Mouse (Mus musculus) B cell, adult 2 months (primary cell): ENCODE data around the gene Kcna10.

ENCODE experiments used
- DNase-seq, 2 experiments: peaks; one replicate each; pipeline ENCODE4 v3.0.0; 2022

The Kcna10 gene

DNA sequence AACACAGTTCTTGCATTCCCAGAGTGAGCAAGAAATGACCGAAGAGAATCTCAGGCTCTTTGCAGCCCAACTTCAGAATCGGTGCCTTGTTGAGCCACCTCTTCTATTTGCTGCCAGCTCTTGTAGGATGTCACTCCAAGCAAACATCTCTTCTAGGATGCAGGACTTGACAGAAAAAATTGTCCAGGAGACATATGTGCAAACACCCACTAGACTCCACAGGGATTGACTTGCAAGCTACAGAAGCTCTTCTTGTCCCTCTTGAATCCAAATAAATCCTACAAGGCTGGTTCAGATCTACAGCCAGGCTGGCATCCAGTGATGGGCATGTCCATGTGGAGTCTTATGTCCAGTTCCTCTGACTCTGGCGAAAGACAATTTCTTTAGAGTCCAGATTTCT, 21.6 kb downstream of the Kcna10 start:
- no peak for DNase-seq

DNA sequence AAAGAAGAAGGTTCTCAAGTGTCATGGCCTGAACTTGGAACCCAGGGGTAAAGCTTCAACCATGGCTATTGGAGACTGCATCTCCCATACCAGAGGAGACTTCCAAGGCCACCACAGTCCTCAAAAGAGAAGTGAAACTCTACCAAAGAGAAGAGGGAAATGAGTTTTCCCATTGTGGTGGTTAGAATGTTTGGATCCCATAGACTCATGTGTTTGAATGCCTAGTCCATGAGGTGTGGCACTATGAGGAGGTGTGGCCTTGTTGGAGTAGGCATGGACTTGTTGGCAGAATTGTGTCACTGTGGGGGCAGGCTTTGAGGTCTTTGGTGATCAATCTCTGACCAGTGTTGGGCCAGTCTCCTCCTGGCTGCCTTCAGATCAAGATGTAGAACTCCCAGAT, 22.3 kb downstream of the Kcna10 start:
- DNase-seq: peak in 1 of 2 experiments; percentile 1

DNA sequence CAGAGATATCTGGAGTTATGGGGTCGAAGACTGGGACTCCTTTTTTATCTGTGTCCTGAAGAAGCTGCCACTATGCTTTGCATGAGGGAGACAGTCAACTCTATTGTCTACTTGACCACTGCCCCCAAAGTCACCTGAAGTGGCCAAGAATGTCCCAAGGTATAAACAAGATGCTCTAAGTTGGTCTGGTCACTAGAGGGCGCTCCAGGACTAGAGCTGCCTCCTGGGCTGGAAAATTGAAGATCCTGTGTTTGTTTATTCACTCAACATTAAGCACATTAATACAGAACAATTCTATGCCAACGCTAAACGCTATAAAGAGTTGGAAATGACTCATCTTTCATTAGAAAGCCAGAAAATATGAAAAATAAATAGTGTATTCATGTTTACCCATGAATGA, 23.1 kb downstream of the Kcna10 start:
- peak; percentile 75 for DNase-seq

DNA sequence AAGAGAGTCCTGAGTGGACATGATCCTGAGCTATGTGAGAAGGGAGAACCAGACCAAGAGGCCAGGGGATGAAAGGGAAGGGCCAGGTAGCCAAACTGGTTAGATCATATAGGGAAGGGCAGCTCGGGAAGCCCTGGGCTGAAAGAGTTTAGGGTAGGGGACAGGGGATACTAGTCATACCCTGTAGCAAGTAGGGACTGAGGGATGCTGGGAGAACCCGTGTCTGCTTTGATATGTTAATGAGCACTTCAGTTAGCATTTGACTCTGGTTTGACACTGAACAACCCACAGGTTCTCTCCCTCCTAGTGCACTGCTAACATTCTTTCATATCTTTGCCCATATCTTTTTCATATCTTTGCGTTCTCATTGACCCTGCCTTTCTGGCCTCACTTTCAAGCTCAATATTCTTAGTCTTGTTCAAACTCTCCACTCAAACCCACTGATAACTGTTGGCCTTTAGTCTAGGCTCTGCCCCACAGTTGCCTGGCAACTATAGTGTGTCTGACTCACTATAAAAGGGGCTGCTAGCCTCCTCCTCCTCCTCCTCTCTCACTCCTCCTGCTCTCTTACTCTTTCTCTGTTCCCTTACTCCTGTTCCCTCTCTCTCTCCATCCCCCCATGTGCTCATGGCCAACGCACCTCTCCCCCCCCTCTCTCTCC, 23.8 kb downstream of the Kcna10 start:
- no peak for DNase-seq

DNA sequence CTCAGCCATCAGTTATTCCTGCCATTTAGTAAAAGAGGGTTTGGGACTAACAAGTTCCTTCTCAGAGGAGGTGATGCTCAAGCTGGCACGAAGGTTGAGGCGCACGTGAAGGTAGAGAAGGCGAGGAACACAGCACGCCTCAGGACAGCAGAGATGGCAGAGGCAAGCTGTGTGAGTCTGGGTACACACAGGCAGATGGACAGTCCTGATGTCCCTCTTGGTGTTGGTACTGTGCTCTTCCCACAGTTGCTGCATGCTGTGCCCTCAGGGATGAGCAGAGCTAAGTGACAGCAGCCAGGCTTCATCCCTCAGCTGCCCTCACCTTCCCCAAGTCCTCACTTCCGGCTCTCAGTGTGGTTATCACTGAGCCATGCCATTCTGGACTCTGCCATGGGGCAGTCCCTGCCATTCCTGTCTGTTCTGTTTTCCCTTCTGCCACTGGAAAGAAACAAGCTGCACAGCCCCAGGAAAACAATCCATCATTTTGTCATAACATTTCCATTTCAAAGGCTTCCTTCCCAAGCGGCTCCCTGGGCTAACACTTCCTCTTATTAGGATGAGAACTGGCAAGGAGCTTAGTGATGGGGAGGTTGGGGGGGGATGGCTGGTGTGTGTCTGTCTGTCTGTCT, 24.9 kb downstream of the Kcna10 start:
- DNase-seq: no peak

DNA sequence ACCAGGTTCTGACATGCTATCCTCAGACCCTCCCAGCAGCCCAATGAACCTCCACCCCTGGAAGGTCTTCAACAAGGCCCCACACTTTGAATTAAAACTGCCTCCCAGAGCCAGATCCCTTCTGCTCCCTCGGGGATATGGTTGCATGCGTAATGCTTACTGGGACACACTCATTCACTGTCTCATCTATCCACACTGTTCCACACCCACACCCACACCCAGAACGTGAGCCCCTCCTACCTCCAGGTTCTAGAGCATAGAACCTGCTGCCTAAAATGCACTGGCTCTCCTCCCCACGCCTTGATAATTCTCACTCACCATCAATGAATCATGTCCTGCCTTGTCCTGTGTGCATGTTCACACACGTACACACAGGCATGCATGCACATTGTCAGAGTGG, 31.8 kb downstream of the Kcna10 start:
- no peak for DNase-seq

DNA sequence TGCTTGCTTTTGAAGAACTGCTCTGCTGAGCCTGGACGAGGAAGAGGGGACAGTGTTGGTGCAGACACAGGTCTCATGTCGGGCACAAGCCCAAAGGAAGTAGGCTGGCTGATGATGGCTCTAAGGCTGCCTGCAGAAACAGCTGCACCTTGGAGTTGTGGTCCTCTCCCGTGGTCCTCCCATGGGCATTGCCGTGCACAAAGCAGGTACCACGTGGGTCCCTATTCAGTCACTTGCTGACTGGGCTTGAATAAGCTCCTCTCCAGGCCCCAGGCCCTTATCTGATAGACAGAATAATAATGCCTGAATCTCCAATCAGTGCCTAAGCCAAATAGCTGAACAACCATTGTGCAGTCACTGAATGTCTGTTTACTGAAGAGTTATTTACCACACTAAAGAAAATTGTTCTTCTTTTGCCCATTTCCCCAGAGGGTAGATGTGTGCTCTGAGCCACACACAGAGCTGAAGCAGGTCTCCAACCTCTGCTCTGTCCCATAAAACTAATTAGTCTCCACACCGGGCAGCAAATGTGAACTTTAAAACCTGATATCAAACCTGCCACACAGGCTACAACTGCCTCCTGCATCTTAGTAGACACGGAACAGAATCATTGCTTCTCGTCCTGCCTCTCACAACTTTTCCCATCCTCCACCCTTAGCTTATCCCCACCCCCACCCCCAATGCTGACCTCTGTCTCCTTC, 33.7 kb downstream of the Kcna10 start:
- no peak for DNase-seq

DNA sequence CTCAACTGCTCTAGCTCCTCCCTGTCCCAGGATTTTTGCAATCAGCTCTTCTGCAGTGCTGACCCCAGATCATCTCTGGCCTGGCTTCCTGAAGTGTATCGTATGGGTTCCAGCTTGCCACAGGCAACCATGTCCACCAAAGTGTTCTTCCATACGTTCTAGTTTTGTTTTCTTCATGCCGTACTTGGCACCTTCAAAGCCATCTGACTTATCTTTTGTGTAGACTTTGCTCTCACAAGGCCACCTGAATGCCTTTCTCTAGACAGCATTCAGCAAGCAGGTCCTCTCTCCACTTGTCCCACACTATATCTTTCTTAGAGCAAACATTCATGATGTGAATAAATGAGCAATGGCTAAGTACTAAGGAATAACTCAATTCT, 34.2 kb downstream of the Kcna10 start:
- DNase-seq: no peak

DNA sequence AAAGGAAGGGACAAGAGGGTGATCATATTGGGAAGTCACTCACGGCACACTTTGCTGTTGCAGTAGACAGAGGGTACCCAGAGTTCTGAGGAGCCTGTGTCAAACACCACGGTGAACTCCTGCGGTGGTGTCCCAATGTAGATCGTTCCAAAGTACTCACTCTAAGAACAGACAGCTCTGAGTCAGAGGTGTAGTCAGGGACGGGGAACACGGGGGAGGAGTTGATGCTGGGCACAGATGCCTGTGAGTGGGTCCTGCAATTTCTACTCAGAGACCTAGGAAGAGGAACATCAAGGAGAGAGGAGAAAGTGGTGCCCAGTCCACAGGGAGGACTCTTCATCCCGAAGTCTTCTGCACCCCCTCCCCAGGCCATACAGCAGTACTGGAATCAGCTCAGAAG, 35.7 kb downstream of the Kcna10 start:
- no peak for DNase-seq

DNA sequence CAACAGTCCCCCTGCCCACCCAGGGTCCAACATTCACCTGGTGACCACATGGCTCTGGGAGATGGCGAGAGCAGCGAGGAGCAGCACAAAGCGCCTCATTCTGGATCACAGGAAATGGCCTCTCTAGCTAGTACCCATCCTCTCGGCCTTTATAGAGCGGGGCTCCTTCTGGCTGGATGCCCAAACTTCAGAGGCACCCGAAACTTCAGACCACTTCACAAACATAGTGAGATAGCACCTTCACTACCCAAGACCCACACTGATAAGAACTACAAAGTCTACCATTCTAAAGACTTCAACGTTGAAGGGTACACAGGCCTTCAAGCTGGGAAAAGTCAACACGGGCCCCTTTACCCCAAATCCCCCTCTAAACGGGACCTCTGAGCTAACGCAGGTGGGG, 38.8 kb downstream of the Kcna10 start, which contains the start of gene Cym:
Cym (minus strand) TSS at position 125 of the 400 bp plus-strand sequence.
- DNase-seq: no peak

DNA sequence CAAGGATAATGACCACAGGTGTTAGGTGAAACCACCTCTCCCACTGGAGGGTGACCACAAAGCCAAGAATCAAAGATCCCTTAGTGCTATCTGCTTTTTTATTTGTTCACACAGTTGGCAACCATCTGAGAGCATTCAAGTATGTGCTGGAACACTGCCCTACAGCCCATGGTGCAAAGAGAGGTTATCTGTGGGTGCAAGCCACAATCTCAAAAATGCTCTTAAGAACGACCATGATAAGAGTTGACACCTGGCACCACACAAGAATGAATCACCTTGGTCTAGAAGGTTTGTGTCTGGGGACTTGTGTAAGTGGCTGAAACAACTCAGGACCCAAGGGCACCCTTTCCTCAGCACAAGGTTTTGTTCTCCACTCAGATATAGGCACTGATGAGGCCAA, 40.4 kb downstream of the Kcna10 start:
- no peak for DNase-seq

DNA sequence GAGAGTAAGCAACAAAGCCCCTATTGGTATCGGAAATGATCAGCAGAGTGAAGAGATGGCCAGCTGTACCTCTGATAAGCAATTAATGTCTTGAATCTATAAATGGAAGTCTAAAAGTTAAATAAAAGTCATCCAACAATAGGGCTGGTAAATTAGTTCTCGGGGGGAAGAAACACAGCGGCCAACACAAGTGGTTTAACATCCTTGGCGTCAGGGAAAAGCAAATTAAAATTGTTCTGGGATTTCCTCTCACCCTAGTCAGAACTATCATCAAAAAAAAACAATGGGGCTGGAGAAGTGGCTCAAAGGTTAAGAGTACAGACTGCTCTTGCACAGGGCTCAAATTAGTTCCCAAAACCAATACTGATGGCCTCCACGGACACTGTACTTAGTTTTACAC, 43.0 kb downstream of the Kcna10 start:
- DNase-seq: no peak

DNA sequence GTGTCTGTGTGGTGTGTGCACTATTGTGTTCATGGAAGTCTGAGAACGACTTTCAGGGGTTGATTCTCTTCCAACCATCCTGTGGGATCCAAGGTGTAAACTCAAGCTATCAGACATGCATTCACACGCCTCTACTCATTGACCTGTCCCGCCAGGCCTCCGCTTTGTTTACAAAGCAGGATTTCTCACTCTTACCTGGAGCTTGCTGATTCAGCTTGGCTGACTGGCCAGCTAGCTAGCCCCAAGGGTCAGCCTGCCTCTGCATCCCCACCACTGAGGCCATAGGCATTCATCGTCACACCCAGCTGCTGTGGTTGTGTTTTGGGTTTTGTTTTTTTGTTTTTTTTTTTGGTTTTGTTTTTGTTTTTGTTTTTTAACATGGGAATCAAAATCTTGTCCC, 46.4 kb downstream of the Kcna10 start:
- no peak for DNase-seq

DNA sequence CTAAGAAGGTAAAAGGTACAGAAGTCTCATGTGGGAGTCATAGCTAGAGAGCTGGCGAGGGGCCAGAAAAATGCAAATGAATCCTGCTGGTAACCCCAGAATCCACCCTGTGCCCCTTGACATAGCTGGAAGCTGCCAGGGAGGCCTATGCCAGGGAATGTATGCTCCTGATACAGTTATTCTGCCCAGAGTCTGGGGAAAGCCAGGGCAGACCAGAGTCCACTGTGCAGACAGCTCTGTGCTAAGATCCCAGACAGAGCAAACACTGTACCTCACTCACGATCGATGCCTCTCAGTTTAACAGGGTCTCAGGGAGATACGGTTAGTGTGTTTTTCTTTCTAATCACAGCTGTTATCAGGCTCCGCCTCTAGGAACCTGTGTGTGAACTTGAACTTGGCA, 47.0 kb downstream of the Kcna10 start:
- DNase-seq: no peak

DNA sequence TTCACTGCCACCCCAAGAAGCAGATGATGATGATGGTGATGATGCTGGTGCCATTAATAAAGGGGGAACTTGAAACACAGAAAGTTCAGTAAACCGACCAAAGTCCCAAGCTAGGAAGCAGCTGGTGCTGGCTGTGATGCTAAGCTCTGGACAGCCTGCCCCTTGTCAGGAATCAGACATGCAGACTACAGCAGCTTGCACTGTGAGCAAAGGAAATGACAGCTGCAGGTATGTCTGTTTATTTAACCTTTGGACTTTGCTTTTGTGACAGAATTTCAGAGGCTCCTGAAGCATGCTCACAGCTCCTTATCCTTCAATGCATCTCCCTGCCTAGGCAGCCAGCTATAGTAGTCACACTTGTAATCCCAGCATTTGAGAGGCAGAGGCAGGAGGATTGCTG, 47.7 kb downstream of the Kcna10 start, which contains the start of gene A630076J17Rik:
A630076J17Rik (plus strand) TSS at position 88 of the 400 bp plus-strand sequence.
- DNase-seq: no peak

DNA sequence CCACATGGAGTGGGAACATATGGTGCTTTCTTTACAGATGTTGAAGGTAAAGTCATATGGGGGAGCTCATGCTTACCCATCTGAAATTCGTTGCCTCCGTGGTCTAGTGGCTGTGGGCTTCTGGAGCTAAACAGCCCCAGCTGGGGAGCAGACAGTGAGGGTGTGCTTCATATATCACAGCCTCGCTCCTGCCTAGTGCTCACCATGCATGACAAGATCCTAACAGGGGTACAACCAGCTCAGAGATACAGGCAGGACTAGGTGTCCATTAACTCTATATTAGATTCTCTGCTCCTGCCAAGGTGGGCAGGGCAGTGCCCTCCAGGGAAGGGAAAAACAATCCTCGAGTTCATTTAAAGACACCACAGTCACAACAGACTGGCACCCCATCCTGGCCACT, 48.3 kb downstream of the Kcna10 start:
- DNase-seq: no peak

DNA sequence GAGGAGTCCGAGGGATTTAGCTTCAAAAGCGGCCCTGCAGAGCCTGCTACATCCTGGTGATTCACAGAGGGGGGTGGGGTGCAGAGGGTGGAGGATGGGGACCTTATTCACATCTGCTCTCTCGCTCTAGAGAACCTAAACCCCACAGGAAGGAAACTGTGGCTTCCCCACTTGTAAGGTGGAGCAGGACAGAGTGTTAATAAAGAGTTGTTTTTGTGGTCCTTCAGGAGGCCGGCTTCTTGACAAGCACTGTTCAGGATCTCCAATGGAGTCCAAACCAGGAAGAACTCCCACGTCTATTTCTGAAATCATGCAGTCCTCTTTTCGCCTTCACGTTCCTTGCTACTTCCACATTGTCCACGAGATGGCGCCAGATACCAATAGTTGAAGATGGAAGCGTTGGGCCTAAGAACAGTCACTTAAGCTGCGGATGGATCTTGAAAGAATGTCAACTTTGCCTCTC, 50.5 kb downstream of the Kcna10 start:
- DNase-seq: peak; percentile 85 to 86

DNA sequence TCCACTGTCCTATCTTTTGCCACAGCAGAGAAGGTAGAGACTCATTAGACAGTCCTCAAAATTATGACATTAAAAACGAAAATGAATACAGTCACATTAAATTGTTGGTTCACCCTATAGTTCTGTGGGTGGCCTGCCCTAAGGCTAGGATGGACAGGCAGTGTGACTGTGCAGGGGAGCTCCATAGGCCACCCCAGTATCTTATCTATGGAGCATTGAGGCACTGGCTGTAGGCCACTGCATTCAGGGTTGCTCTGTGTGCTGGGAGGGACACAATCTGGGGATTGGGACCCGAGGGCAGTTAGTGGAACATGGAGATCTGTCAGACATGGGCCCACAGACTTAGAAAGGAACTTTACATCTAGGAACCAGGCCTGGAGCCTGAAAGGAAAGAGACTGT, 51.1 kb downstream of the Kcna10 start:
- no peak for DNase-seq

DNA sequence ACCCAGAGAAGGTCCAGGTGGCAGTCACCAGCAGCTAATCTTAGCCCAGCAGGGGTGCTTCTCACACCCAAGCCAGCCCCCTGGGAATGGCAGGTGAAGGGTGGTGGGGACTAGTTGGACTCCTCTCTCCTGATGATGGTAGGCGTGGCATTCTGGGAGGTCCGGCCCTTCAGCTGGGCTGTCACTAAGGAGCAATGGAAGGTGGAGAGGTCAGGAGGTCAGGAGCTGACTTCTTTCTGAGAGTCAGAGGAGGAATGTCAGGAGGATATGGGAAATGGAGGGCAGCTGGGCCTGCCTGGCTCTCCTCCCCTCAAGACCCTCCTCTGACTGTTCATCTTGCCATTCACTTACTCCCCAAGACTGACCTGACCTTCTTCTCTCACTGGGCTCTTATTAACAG, 55.2 kb downstream of the Kcna10 start:
- no peak for DNase-seq

DNA sequence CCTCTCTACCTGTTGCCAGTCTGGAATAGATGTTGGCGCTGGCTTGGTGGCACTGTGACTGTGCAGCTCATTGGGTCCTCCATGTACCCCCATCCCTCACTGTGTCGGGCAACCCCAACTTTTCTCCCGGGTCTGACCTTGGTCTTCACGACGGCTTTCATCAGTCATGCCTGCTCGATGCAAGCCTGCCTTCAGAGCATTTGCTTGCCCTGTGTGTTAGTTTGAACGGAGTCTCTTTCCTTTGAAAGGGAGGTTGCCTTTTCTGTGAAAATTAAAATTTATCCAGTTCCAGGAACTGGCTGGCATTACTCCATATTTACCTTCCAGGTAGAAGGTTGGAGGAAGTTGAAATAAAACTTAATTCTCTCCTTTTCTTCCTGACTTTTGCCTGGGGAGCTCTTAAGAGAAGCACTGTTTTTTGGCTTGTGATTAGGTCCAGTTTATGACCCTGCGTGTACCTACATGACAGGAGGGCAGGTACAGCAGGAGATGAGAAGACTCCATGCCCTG, 55.7 kb downstream of the Kcna10 start:
- no peak for DNase-seq

DNA sequence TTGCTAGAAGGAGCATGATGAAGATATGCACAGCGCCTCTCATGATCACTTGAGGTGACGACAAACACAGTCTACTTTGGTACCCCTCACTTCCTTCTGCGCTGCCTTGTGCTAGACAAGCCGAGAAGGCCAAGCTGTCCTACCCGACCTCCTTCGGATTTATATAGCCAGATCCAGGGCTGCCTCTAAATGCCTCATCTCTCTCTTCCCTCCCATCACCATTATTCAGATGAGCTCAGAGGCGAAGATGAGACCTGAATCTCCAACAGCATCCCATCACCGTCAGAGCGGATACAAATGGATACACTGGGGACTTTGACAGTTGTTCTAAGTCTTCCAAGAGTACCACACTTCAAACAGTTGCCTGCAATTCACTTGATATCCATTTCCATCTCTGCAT, 56.8 kb downstream of the Kcna10 start, which contains the start of gene Prok1:
Prok1 (minus strand) TSS at position 101 of the 400 bp plus-strand sequence.
- DNase-seq: no peak

DNA sequence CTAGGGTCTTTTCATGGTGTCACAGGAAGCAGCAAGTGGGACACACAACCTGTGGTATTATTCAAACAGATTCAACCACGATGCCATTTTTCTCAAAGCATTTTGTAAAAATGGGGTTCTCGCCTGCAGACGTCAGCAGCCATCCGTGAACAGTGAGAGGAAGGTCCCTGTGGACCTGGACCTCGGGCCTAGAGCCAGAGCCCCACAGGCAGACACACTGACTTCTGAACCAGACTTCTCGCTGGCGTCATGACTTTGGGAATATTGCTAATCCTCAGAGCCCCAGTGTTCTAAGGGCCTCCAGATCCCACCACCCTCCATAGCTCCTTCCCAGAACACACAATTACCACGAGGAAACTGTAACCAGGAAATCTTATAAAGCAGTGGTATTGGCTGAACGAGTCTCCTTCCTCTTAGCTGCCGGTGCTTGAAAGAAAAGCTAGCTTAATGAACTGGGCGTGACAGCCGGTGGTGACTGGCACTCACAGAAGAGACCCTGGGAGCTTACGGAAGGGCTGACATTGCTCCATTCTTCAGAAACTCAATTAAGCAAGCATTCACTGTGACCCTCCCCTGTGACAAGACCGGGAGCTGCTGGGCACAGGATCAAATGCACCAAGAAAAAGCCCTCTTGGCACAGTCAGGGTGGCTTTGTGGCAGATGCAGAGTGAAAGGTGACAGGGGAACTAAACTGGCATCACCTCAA, 58.7 kb downstream of the Kcna10 start:
- no peak for DNase-seq
